ENCODE assay signal across 24 mouse cellular contexts in genomic region chr2:72791496-72791895, GRCm38 (mm10).
"Had no signal": no experiment of that assay in that cellular context is flagged by ENCODE, and none has a peak within 500 bp of the region (broad histone marks: within the 10 kb centered on the region; RNA-seq: fewer than 3 reads in every experiment).

No protein-coding gene starts in this region.

- H3K27me3 ChIP-seq: heart, embryonic 13.5 days; heart, embryonic 15.5 days; hindbrain, embryonic 13.5 days; hindbrain, embryonic 15.5 days; limb, embryonic 12.5 days had no signal

- ATAC-seq: hindbrain, postnatal 0 days; intestine, embryonic 16.5 days; liver, postnatal 0 days had no signal

- H3K4me1 ChIP-seq: heart, embryonic 13.5 days; hindbrain, embryonic 13.5 days; hindbrain, embryonic 15.5 days; liver, embryonic 13.5 days; liver, embryonic 15.5 days had no signal

- H3K4me3 ChIP-seq: heart, embryonic 10.5 days; heart, embryonic 13.5 days; heart, embryonic 15.5 days; hindbrain, embryonic 13.5 days; hindbrain, embryonic 15.5 days; left cerebral cortex, adult 2 months; limb, embryonic 10.5 days; limb, embryonic 12.5 days; liver, embryonic 13.5 days; liver, embryonic 15.5 days had no signal

- H3K27ac ChIP-seq: heart, embryonic 10.5 days; heart, embryonic 13.5 days; heart, embryonic 15.5 days; hindbrain, embryonic 13.5 days; hindbrain, embryonic 15.5 days; hindbrain, postnatal 0 days; left cerebral cortex, adult 2 months; limb, embryonic 10.5 days; limb, embryonic 12.5 days; liver, embryonic 13.5 days; liver, embryonic 15.5 days had no signal

- H3K36me3 ChIP-seq: heart, embryonic 10.5 days; heart, embryonic 13.5 days; heart, embryonic 15.5 days; hindbrain, embryonic 13.5 days; hindbrain, embryonic 15.5 days; limb, embryonic 10.5 days; limb, embryonic 12.5 days; liver, embryonic 13.5 days; liver, embryonic 15.5 days had no signal

- H3K9me3 ChIP-seq: heart, embryonic 10.5 days; heart, embryonic 13.5 days; heart, embryonic 15.5 days; hindbrain, embryonic 13.5 days; hindbrain, embryonic 15.5 days; limb, embryonic 10.5 days; limb, embryonic 12.5 days; liver, embryonic 13.5 days; liver, embryonic 15.5 days had no signal

- H3K4me2 ChIP-seq: heart, embryonic 13.5 days; heart, embryonic 15.5 days; hindbrain, embryonic 13.5 days; hindbrain, embryonic 15.5 days; limb, embryonic 12.5 days; liver, embryonic 11.5 days; liver, embryonic 13.5 days; liver, embryonic 15.5 days had no signal

- DNase-seq: gastrocnemius, postnatal 14 days; gastrocnemius, postnatal 36 days; heart, adult 18-20 months; heart, postnatal 14 days; heart, postnatal 36 days; kidney, adult 11 months; kidney, adult 9 months; kidney, postnatal 25 days; layer of hippocampus, adult 9-11 months; liver; liver, embryonic 13.5 days; liver, postnatal 0 days had no signal

- H3K9ac ChIP-seq: heart, embryonic 13.5 days; heart, embryonic 15.5 days; hindbrain, embryonic 13.5 days; hindbrain, embryonic 15.5 days; limb, embryonic 12.5 days; liver, embryonic 13.5 days; liver, embryonic 15.5 days; liver, postnatal 0 days had no signal
